Mouse (Mus musculus) heart, postnatal 4 days (tissue): ENCODE measurements at regions not wholly inside any gene's neighbourhood (a gene's known extent, or its start where the extent isn't known, plus 50 kb on each side); places are given as distances from the start of the nearest gene placed in this dataset.

Source experiments
- DNase-seq: peaks from one replicate; pipeline ENCODE4 v3.0.0; 2021

- no peak for DNase-seq
Measured at GRCm38 (mm10) chr12:12147088-12147687, 114.8 kb upstream of the Fam49a start.

GRCm38 (mm10) chr12:12147847-12148246 is 114.1 kb upstream of the Fam49a start:
- DNase-seq, result no peak

GRCm38 (mm10) chr12:12148659-12149399 is 113.1 kb upstream of the Fam49a start:
- no peak for DNase-seq

DNA sequence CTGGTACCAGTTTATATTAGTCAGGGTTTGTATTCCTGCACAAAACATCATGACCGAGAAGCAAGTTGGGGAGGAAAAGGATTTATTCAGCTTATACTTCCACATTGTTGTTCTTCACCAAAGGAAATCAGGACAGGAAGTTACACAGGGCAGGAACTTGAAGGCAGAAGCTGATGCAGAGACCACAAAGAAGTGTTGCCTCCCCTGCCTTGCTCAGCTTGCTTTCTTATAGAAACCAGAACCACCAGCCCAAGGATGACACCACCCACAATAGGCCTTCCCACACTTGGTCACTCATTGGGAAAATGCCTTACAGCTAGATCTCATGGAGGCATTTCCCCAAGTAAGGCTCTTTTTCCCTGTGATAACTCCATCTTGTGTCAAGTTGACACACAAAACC is 97.5 kb upstream of the Fam49a start:
- DNase-seq, result no peak

DNA sequence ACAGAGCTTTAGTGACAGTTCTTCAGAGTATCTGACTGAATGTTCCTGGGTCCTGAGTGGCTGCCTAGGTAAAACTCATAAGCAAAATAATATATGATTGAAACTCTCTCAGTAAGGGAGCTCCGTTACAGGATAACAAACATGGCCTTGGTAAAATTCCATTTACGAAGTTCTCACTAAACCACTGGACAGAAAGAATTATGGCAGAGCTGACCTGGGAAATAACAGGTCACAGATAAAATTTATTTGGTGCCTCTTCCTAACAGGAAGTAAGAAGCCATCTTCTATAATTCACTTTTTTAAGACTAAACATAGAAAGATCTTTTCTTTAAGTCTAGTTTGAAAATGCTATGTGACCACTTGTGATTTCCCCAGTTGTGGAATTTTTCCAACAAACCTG is 91.4 kb upstream of the Fam49a start:
- DNase-seq, result no peak

DNA sequence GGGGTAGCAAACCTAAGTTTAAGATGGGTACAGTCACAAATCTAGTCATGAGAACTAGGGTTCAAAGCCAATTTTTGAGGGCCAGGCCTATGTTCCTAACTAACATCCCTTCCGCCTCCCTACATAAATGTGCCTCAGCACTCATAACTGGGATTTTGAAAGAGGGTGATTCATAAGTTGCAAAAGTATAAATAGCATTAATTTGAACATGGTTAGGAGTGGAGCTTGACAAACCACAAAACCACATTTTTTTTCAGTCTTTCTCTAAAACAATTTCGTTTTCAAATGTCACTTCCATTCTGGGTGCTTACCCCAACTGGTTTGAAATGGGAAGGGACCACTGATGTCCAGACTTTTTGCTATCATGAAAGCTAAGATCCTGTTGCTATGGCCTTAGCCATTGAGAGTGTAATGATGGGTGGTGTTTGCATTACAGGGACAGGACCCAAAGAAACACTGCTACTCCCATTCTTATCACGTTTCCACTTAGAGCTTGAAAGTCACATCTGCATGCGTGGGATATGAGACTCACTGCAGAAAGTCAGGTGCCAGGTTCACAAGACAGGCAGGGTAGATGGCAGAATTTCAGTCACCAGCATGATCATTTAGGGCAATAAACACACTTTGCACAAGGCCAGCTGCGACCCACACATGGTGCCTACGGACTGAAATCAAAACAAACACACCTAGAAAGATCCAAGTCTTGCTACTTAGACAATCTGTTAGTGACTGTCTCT is 89.7 kb upstream of the Fam49a start:
- no peak for DNase-seq

GRCm38 (mm10) chr12:12176331-12177263 is 85.3 kb upstream of the Fam49a start:
- DNase-seq, result peak; percentile 79

DNA sequence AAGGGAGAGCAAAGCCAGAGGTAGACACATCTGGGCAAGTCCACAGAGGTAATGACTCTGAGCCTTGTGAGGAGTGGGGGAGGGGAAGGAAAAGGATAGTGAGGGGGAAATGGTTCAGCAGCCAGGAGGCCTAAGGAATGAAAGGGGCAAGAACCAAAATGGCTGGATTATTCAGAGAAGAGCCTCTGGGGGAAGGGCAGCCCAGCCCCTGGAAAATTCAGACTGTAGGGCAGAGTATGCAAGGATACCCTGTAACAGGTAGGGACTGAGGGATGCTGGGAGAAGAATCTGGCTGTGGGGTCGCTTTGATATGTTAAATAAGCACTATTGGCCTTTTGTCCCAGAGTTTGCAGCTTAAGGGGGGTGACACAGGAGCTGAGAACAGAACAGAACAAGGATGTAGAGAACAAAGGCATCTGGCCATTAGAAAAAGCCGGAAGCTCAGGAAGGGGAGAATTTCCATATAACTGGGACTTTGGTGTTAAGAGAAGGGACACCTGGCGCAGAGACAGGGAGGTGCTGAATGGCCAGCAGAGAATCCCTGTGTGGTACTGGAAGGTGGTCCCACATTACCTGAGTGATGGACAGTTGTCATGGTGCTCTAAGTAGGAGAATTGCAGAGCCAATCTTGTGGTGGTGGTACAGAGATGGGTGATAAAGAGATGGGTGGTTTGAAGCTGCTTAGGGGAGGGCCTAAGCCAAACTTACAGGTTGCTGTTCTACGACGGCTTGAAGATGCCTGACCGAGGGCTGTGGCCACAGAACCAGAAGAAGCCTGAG is 84.5 kb upstream of the Fam49a start:
- no peak for DNase-seq

- DNase-seq, result peak; percentile 21
Measured at GRCm38 (mm10) chr12:12178391-12178790, 83.5 kb upstream of the Fam49a start.

DNA sequence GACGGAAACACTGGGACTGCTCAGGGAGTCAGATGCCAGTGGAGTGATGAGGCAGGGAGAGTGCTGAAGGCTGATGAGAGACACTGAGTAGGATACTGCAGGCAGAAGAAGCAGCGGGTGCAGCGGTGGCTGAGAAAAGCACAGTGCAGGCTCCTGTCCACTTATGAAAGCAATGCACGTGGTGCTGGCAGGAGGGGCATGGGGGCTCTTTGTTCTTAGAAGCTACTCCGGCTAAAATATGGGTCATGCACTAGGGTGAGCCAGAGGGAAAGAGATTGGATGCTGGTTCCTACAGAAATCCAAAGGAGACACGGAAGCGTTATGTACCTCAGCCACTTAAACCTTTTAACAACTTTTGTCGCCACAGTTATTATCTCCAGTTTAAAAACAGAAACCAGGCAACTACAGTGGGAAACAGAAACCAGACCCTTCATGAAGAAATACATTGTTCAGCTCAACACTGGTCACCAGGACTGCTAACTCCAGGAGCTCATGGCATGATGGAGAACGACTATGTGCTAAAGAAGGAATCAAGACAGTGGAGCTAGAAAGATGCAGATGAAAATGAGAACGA is 82.6 kb upstream of the Fam49a start:
- DNase-seq, result peak; percentile 62

DNA sequence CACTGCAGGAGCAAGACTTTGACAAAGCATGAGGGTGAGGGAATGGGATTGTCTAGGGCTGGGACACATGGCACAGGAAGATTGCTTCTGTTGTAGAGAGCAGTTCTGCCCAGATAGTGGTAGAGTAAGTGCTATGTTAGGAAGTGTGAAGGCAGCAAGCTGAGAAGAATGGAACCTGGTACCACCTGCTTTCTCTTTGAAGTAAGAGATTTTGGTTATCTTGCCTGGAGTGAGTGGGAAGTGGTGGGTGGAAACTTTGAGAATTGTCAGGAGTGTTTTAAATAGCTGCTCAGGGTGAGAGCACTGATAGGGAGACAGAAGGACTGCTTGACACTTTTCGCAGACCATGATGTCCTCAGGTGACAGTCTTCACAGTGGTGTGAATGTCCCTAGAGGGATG is 81.0 kb upstream of the Fam49a start:
- no peak for DNase-seq

DNA sequence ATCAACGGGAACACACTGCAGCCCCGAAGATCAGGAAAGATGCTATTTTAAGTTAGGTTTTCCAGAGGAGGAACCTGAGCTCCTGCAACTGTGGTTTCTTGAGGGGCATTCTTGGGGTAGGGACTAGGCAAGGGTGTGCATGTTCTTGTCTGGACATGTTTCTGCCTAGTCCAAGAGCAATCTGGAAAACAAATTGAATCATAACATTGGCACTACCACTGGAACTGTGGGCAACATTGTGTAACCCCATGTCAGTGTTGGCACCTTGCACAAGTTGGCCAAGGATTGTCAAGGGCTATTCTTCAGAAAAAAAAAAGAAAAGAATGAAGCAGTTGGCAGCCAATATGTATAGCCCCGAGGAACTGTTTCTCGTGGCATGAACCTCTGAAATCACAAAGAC is 80.3 kb upstream of the Fam49a start:
- DNase-seq, result no peak

GRCm38 (mm10) chr12:12186353-12186752 is 75.6 kb upstream of the Fam49a start:
- DNase-seq, result no peak

DNA sequence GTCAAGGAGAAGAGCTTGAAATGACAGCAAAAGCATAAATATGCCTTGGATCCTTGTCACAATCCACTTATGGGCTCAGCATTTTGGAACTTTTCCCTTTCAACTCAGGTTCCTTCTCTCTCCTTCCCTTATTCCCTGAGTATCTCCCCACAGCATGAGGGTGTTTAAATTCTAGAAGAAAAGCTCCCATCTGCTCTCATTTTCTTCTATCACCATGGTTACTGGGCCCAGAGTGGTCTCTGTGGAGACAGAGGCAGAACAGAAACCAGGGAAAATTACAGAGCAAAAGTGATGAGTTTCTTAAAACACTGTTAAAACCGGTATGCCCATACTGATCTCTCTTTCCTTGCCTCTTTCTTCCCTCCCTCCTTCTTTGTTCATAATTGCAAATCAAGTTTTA is 66.9 kb upstream of the Fam49a start:
- DNase-seq, result no peak

DNA sequence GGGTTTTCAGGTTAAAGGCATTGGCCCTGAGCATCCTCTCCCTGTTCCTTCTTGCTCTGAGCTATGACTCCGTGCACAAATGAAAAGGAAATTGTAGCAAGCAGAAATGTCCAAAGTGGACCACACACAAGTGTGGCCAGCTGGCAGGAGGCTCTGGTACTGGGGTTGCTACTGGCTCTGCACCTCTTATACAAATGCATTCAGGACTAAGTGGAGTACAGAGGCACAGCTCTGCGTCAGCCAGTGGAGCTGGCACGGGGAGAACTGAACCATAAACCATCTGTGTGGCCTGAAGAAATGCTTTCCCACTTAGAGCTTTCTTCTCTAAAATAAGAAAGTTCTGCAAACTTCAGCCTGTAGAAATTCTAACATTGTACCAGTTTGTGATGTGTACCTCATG is 65.3 kb upstream of the Fam49a start:
- DNase-seq, result no peak

DNA sequence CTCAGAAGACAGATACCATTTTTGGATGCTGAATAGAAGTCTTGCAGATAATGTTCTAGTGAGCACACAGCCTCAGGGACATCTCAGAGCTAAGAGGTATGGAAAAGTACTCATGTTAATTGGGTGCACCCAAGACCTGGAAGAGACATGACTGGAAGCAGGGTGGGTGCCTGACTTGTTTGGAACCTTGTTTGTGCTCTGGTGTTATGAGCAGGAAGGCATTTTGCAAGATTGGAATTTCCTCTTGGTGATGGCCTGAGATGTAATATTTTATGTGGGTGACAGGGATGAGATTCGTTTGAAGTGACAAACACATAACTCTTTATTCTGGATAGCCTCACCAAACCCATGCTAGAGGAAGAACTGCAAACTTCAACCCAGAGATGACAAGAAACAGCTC is 53.7 kb upstream of the Fam49a start:
- DNase-seq, result no peak
